Mouse (Mus musculus) liver, embryonic 11.5 days (tissue): ENCODE results near the gene Gpr84. TPM values are rescaled to one million over a fixed set of nuclear protein-coding genes. Genes with fewer than 3 reads are reported as not detected.

Source experiments
- ATAC-seq: fragments of 200-750 bp; cut with Nextera tagmentation; replicated peaks from 2 replicates; pipeline ENCODE4 v1.8.0; 2017; ENCODE audit warnings: moderate number of reproducible peaks, mild to moderate bottlenecking, moderate TSS enrichment, moderate library complexity; ENCODE audit not compliant: low FRiP score
- DNase-seq: peaks from one replicate; pipeline ENCODE4 v3.0.0-alpha.2; 2017; ENCODE audit warnings: low spot score
- H3K27ac ChIP-seq: fragments of 300-500 bp; sonication (generic); 2 replicates; pipeline ENCODE4 v1.5.1; 2014; ENCODE audit warnings: mild to moderate bottlenecking, low read depth, low read length, control low read depth
- H3K27me3 ChIP-seq: fragments of 300-500 bp; sonication (generic); replicated peaks from 2 replicates; pipeline ENCODE4 v1.6.1; 2014; ENCODE audit warnings: low read length, mixed read lengths; ENCODE audit not compliant: control insufficient read depth, insufficient read depth
- H3K36me3 ChIP-seq: fragments of 300-500 bp; sonication (generic); 2 replicates; pipeline ENCODE4 v1.6.1; 2014; ENCODE audit warnings: mild to moderate bottlenecking, low read length, moderate library complexity, mixed read lengths; ENCODE audit not compliant: control insufficient read depth, insufficient read depth
- H3K4me1 ChIP-seq: fragments of 300-500 bp; sonication (generic); replicated peaks from 2 replicates; pipeline ENCODE4 v1.6.1; 2014; ENCODE audit warnings: low read length, mixed read lengths; ENCODE audit not compliant: control insufficient read depth, insufficient read depth
- H3K4me2 ChIP-seq: fragments of 300-500 bp; sonication (generic); 2 replicates; pipeline ENCODE4 v1.6.1; 2014; ENCODE audit warnings: mild to moderate bottlenecking, control low read depth, moderate library complexity
- H3K4me3 ChIP-seq: fragments of 300-500 bp; sonication (generic); 2 replicates; pipeline ENCODE4 v1.5.1; 2014; ENCODE audit warnings: low read depth, low read length, control low read depth
- H3K9ac ChIP-seq: fragments of 300-500 bp; sonication (generic); 2 replicates; pipeline ENCODE4 v1.6.1; 2014; ENCODE audit warnings: low read depth, low read length, control low read depth
- H3K9me3 ChIP-seq: fragments of 300-500 bp; sonication (generic); 2 replicates; pipeline ENCODE4 v1.6.1; 2016; ENCODE audit warnings: low read length, inconsistent platforms, mixed read lengths; ENCODE audit not compliant: control insufficient read depth
- WGBS: fragments of 180-500 bp; shearing (Covaris S2); extraction: QIAGEN DNeasy Blood & Tissue Kit; methylation state at CpG from one replicate; pipeline ENCODE4 v1.1.7; 2014; 5-methylcytosine and 5-hydroxymethylcytosine counted together
- polyA plus RNA-seq: library from polyadenylated mRNA; unstranded; fragments of >200 nt; fragmentation: Nextera tagmentation; extraction: Ambion mirVana; gene quantifications from 2 replicates; pipeline ENCODE4 v1.2.1, GENCODE M21; 2014

Gene Gpr84
- polyA plus RNA-seq, 1 experiment from 2014 or later = 0.49 TPM

- DNase-seq = no peak
- Histone ChIP-seq H3K36me3 (peaks cover 54% of the 10 kb centered on the region), H3K27ac (no peak overlapping the region), H3K4me1 (peaks cover 8% of the 10 kb centered on the region; the same call in 1 of the 2 replicates), H3K4me2 (no peak overlapping the region), H3K27me3 (no peaks in the 10 kb centered on the region), H3K9ac (no peak overlapping the region), H3K4me3 (no peak overlapping the region), H3K9me3 (no peaks in the 10 kb centered on the region)
- no peak for ATAC-seq
- WGBS = 91% methylated on average over 4 of the region's 4 CpGs
These were observed 17.6 kb downstream of the Gpr84 start for GRCm38 (mm10) chr15:103292673-103293345.

GRCm38 (mm10) chr15:103290843-103291242 is 19.6 kb downstream of the Gpr84 start:
- Histone ChIP-seq H3K4me3 (no peak overlapping the region), H3K4me1 (peaks cover 4% of the 10 kb centered on the region; the same call in 1 of the 2 replicates), H3K36me3 (peaks cover 41% of the 10 kb centered on the region), H3K9me3 (no peaks in the 10 kb centered on the region), H3K27me3 (no peaks in the 10 kb centered on the region), H3K9ac (no peak overlapping the region), H3K27ac (no peak overlapping the region), H3K4me2 (no peak overlapping the region)
- no peak for DNase-seq
- ATAC-seq = no peak
- 92% methylated on average over 9 of the region's 9 CpGs for WGBS

GRCm38 (mm10) chr15:103290417-103290816 is 20.0 kb downstream of the Gpr84 start:
- 76% methylated on average over 6 of the region's 6 CpGs for WGBS
- DNase-seq (no peak), ATAC-seq (no peak)
- H3K9me3 ChIP-seq = no peaks in the 10 kb centered on the region
- no peak overlapping the region for H3K4me3 ChIP-seq
- no peak overlapping the region for H3K9ac ChIP-seq
- H3K4me1 ChIP-seq = 0 out of 2 replicates have a peak, but pooled peaks cover 2% of the 10 kb centered on the region
- H3K4me2 ChIP-seq = no peak overlapping the region
- no peak overlapping the region for H3K27ac ChIP-seq
- peaks cover 41% of the 10 kb centered on the region for H3K36me3 ChIP-seq
- no peaks in the 10 kb centered on the region for H3K27me3 ChIP-seq

GRCm38 (mm10) chr15:103289600-103289999 is 20.8 kb downstream of the Gpr84 start:
- H3K9me3 ChIP-seq = no peaks in the 10 kb centered on the region
- ATAC-seq = no peak
- peaks cover 41% of the 10 kb centered on the region for H3K36me3 ChIP-seq

GRCm38 (mm10) chr15:103285778-103286417 is 24.5 kb downstream of the Gpr84 start:
- no peaks in the 10 kb centered on the region for H3K9me3 ChIP-seq
- WGBS = 79% methylated on average over 1 of the region's 1 CpGs
- DNase-seq (no peak), ATAC-seq (no peak)
- H3K9ac ChIP-seq = 0 out of 2 replicates have a peak overlapping the region, but pooled peaks have one; percentile 4
- H3K36me3 ChIP-seq = peaks cover 12% of the 10 kb centered on the region
- H3K4me1 ChIP-seq = peaks cover 13% of the 10 kb centered on the region
- H3K4me2 ChIP-seq = no peak overlapping the region
- H3K27me3 ChIP-seq = no peaks in the 10 kb centered on the region
- H3K27ac ChIP-seq = no peak overlapping the region
- H3K4me3 ChIP-seq = no peak overlapping the region

More at GRCm38 (mm10) chr15:103289600-103289999, 20.8 kb downstream of the Gpr84 start:
- no peak overlapping the region for H3K9ac ChIP-seq
- 69% methylated on average over 5 of the region's 5 CpGs for WGBS
- no peak overlapping the region for H3K4me2 ChIP-seq
- H3K4me3 ChIP-seq = no peak overlapping the region
- H3K27ac ChIP-seq = no peak overlapping the region
- DNase-seq = no peak
- no peaks in the 10 kb centered on the region for H3K27me3 ChIP-seq
- 0 out of 2 replicates have a peak, but pooled peaks cover 4% of the 10 kb centered on the region for H3K4me1 ChIP-seq

- H3K27ac ChIP-seq = no peak overlapping the region
- 33% methylated on average over 2 of the region's 2 CpGs for WGBS
- H3K4me3 ChIP-seq = no peak overlapping the region
- peaks cover 18% of the 10 kb centered on the region for H3K4me1 ChIP-seq
- no peak for ATAC-seq
- H3K9ac ChIP-seq = no peak overlapping the region
- no peak overlapping the region for H3K4me2 ChIP-seq
- no peak for DNase-seq
- no peaks in the 10 kb centered on the region for H3K9me3 ChIP-seq
- peaks cover 7% of the 10 kb centered on the region for H3K36me3 ChIP-seq
- H3K27me3 ChIP-seq = no peaks in the 10 kb centered on the region
These were observed 25.8 kb downstream of the Gpr84 start for GRCm38 (mm10) chr15:103284647-103285046.

GRCm38 (mm10) chr15:103284066-103284465 is 26.3 kb downstream of the Gpr84 start:
- WGBS = 64% methylated on average over 3 of the region's 3 CpGs
- no peak overlapping the region for H3K27ac ChIP-seq
- no peak overlapping the region for H3K4me2 ChIP-seq
- no peak for ATAC-seq
- H3K27me3 ChIP-seq = no peaks in the 10 kb centered on the region
- H3K4me1 ChIP-seq = peaks cover 18% of the 10 kb centered on the region
- DNase-seq = no peak
- peaks cover 7% of the 10 kb centered on the region for H3K36me3 ChIP-seq
- no peak overlapping the region for H3K9ac ChIP-seq
- no peaks in the 10 kb centered on the region for H3K9me3 ChIP-seq
- no peak overlapping the region for H3K4me3 ChIP-seq

GRCm38 (mm10) chr15:103281465-103282205 is 28.8 kb downstream of the Gpr84 start:
- ATAC-seq (no peak), DNase-seq (no peak)
- 80% methylated on average over 3 of the region's 3 CpGs for WGBS
- peaks cover 35% of the 10 kb centered on the region for H3K4me1 ChIP-seq
- no peak overlapping the region; the same call in 1 of the 2 replicates for H3K4me3 ChIP-seq
- H3K9me3 ChIP-seq = no peaks in the 10 kb centered on the region
- H3K4me2 ChIP-seq = no peak overlapping the region; the same call in 1 of the 2 replicates
- H3K27me3 ChIP-seq = no peaks in the 10 kb centered on the region
- H3K9ac ChIP-seq = peak overlapping the region; percentile 16; the same call in 1 of the 2 replicates
- peaks cover 3% of the 10 kb centered on the region; the same call in 1 of the 2 replicates for H3K36me3 ChIP-seq
- peak overlapping the region; percentile 53; the same call in 1 of the 2 replicates for H3K27ac ChIP-seq
